16 mouse cellular contexts compared by ENCODE assay signal in the genomic region with DNA sequence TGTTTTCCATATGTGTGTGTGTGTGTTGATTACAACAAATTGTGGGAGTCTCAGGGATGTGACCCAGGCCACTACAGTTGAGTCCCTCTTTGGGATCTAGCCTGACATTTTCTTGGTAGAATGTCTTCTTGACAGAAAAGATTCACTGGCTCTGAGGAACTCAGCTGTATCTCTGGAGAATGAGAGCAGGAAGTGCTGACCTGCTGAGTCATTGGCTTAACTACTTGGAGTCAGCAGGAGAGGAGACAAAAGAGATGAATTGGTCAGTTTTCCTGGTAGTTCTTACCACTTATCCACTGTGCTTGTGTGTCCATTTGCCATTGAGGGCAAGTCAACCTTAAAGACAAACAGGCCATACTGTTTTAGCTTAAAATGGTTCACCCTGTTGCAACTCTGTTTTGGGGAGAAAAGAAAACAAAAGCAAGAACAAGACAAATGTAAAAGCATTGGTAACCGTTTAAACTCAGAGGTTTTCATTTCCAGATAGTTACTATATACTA.
DNase-seq lines count a peak whose midpoint lies in the region; ATAC-seq lines count a peak whose summit lies in the region.
"Had no signal": no experiment of that assay in that cellular context is flagged by ENCODE, and none has a peak within 500 bp of the region (broad histone marks: within the 10 kb centered on the region; RNA-seq: fewer than 3 reads in every experiment).

No protein-coding gene starts in this region.

- no peak for ATAC-seq in forebrain, embryonic 13.5 days
- no peak for ATAC-seq in heart, embryonic 11.5 days (replicated peaks; ENCODE audit: insufficient number of reproducible peaks, low FRiP score, low TSS enrichment)
- ATAC-seq in midbrain, embryonic 11.5 days (ENCODE audit: low FRiP score), result no peak
- ATAC-seq in midbrain, embryonic 15.5 days (replicated peaks), result no peak
- ATAC-seq: intestine, embryonic 16.5 days had no signal

- H3K27me3 ChIP-seq in forebrain, embryonic 13.5 days, result no peaks in the 10 kb centered on the region
- H3K27me3 ChIP-seq in forebrain, embryonic 10.5 days (ENCODE audit: poor library complexity, severe bottlenecking), result no peaks in the 10 kb centered on the region
- H3K27me3 ChIP-seq in heart, embryonic 11.5 days (ENCODE audit: control insufficient read depth, insufficient read depth, low read length), result no peaks in the 10 kb centered on the region
- H3K27me3 ChIP-seq in midbrain, embryonic 11.5 days (ENCODE audit: control insufficient read depth, insufficient read depth, low read length), result no peaks in the 10 kb centered on the region
- H3K27me3 ChIP-seq in midbrain, embryonic 15.5 days (replicated peaks), result no peaks in the 10 kb centered on the region
- H3K27me3 ChIP-seq: hindbrain, embryonic 12.5 days; midbrain, embryonic 12.5 days had no signal

- WGBS in forebrain, embryonic 13.5 days, result 74% methylated on average over 1 of the region's 1 CpGs
- 74% methylated on average over 1 of the region's 1 CpGs for WGBS in forebrain, embryonic 10.5 days
- WGBS in heart, embryonic 11.5 days (ENCODE audit: insufficient replicate concordance), result 77% methylated on average over 1 of the region's 1 CpGs
- WGBS in midbrain, embryonic 11.5 days, result 83% methylated on average over 1 of the region's 1 CpGs
- WGBS in midbrain, embryonic 15.5 days, result 73% methylated on average over 1 of the region's 1 CpGs

- H3K9me3 ChIP-seq in forebrain, embryonic 13.5 days (replicated peaks), result no peaks in the 10 kb centered on the region
- no peaks in the 10 kb centered on the region for H3K9me3 ChIP-seq in forebrain, embryonic 10.5 days
- no peaks in the 10 kb centered on the region for H3K9me3 ChIP-seq in heart, embryonic 11.5 days (replicated peaks; ENCODE audit: control insufficient read depth, low read length)
- no peaks in the 10 kb centered on the region for H3K9me3 ChIP-seq in midbrain, embryonic 11.5 days (ENCODE audit: control insufficient read depth, low read length)
- no peaks in the 10 kb centered on the region for H3K9me3 ChIP-seq in midbrain, embryonic 15.5 days
- H3K9me3 ChIP-seq: hindbrain, embryonic 12.5 days; midbrain, embryonic 12.5 days had no signal

- H3K4me2 ChIP-seq in forebrain, embryonic 13.5 days, result no peak overlapping the region
- H3K4me2 ChIP-seq in heart, embryonic 11.5 days, result no peak overlapping the region
- no peak overlapping the region for H3K4me2 ChIP-seq in midbrain, embryonic 11.5 days
- no peak overlapping the region for H3K4me2 ChIP-seq in midbrain, embryonic 15.5 days
- H3K4me2 ChIP-seq: hindbrain, embryonic 12.5 days; midbrain, embryonic 12.5 days had no signal

- intact Hi-C loops in heart, postnatal 14 days (cut with DNase I), result no loop called here

- H3K4me3 ChIP-seq in forebrain, embryonic 13.5 days, result no peak overlapping the region
- H3K4me3 ChIP-seq in forebrain, embryonic 10.5 days, result no peak overlapping the region
- no peak overlapping the region for H3K4me3 ChIP-seq in heart, embryonic 11.5 days (ENCODE audit: low read depth, low read length)
- no peak overlapping the region for H3K4me3 ChIP-seq in midbrain, embryonic 11.5 days (ENCODE audit: low read depth, low read length)
- H3K4me3 ChIP-seq in midbrain, embryonic 15.5 days, result no peak overlapping the region
- H3K4me3 ChIP-seq: heart, adult 2 months; hindbrain, embryonic 12.5 days; midbrain, embryonic 12.5 days; myocyte had no signal

- peak overlapping the region; percentile 84; the same call in 1 of the 2 replicates for H3K27ac ChIP-seq in forebrain, embryonic 13.5 days
- H3K27ac ChIP-seq in forebrain, embryonic 10.5 days, result no peak overlapping the region; the same call in 1 of the 2 replicates
- no peak overlapping the region for H3K27ac ChIP-seq in heart, embryonic 11.5 days (ENCODE audit: low read depth, low read length)
- no peak overlapping the region for H3K27ac ChIP-seq in midbrain, embryonic 11.5 days (ENCODE audit: low read depth, low read length)
- no peak overlapping the region for H3K27ac ChIP-seq in midbrain, embryonic 15.5 days
- H3K27ac ChIP-seq: heart, adult 2 months; midbrain, embryonic 12.5 days had no signal

- H3K9ac ChIP-seq in forebrain, embryonic 13.5 days, result no peak overlapping the region
- H3K9ac ChIP-seq in heart, embryonic 11.5 days (ENCODE audit: low read depth, low read length), result no peak overlapping the region
- H3K9ac ChIP-seq in midbrain, embryonic 11.5 days (ENCODE audit: low read length), result no peak overlapping the region
- no peak overlapping the region for H3K9ac ChIP-seq in midbrain, embryonic 15.5 days
- H3K9ac ChIP-seq: hindbrain, embryonic 12.5 days; midbrain, embryonic 12.5 days had no signal

- peaks cover 28% of the 10 kb centered on the region for H3K4me1 ChIP-seq in forebrain, embryonic 13.5 days
- H3K4me1 ChIP-seq in forebrain, embryonic 10.5 days, result peaks cover 17% of the 10 kb centered on the region
- no peaks in the 10 kb centered on the region for H3K4me1 ChIP-seq in heart, embryonic 11.5 days (ENCODE audit: control insufficient read depth, insufficient read depth, low read length)
- no peaks in the 10 kb centered on the region for H3K4me1 ChIP-seq in midbrain, embryonic 11.5 days (ENCODE audit: control insufficient read depth, insufficient read depth, low read length)
- no peaks in the 10 kb centered on the region; the same call in 1 of the 2 replicates for H3K4me1 ChIP-seq in midbrain, embryonic 15.5 days
- H3K4me1 ChIP-seq: midbrain, embryonic 12.5 days had no signal

- H3K36me3 ChIP-seq in forebrain, embryonic 13.5 days (ENCODE audit: poor library complexity, severe bottlenecking), result no peaks in the 10 kb centered on the region
- no peaks in the 10 kb centered on the region for H3K36me3 ChIP-seq in forebrain, embryonic 10.5 days (replicated peaks)
- no peaks in the 10 kb centered on the region for H3K36me3 ChIP-seq in heart, embryonic 11.5 days (ENCODE audit: control insufficient read depth, insufficient read depth, low read length)
- no peaks in the 10 kb centered on the region for H3K36me3 ChIP-seq in midbrain, embryonic 11.5 days (ENCODE audit: control insufficient read depth, insufficient read depth, low read length)
- no peaks in the 10 kb centered on the region for H3K36me3 ChIP-seq in midbrain, embryonic 15.5 days (replicated peaks)
- H3K36me3 ChIP-seq: hindbrain, embryonic 12.5 days; midbrain, embryonic 12.5 days had no signal

- no peak for DNase-seq in forebrain, embryonic 10.5 days (ENCODE audit: extremely low spot score, low spot score)
- DNase-seq in heart, postnatal 14 days, result peak; percentile 4 to 13
- DNase-seq in midbrain, embryonic 11.5 days (ENCODE audit: low spot score, missing footprints), result peak; percentile 53
- DNase-seq in MN1 (ENCODE audit: low spot score), result no peak
- DNase-seq: cerebellum, postnatal 25 days; layer of hippocampus, adult 9-11 months; right cerebral cortex, postnatal 25 days; thymus, postnatal 36 days had no signal

Comparison
In these comparisons a context has a peak if more than half of its experiments do, and no peak if none do; other contexts are left out.
1. DNase-seq: peak in heart, postnatal 14 days (2 of 2) and midbrain, embryonic 11.5 days (single experiment); none in forebrain, embryonic 10.5 days (single experiment) and MN1 (single experiment).